Mouse (Mus musculus) layer of hippocampus, adult 18-20 months (tissue): ENCODE results near the gene Ahnak2. TPM values are rescaled to one million over a fixed set of nuclear protein-coding genes. Genes with fewer than 3 reads are reported as not detected.
"Not testable (repeated sequence)": the region's sequence is repeated elsewhere in the genome, so short reads cannot be mapped to it uniquely, and the experiment has no call there.

Experiments used
- DNase-seq, 2 experiments: peaks; one replicate each; pipeline ENCODE4 v3.0.0; 2022; ENCODE audit warnings: low spot score in 2 of 2
- total RNA-seq, 2 experiments: library from RNA; stranded (reverse); gene quantifications; 2 replicates each; pipeline ENCODE4 v1.2.3; 2021

Ahnak2 gene
- total RNA-seq, 2 experiments from 2014 or later: 3.4 to 3.8 TPM

DNA sequence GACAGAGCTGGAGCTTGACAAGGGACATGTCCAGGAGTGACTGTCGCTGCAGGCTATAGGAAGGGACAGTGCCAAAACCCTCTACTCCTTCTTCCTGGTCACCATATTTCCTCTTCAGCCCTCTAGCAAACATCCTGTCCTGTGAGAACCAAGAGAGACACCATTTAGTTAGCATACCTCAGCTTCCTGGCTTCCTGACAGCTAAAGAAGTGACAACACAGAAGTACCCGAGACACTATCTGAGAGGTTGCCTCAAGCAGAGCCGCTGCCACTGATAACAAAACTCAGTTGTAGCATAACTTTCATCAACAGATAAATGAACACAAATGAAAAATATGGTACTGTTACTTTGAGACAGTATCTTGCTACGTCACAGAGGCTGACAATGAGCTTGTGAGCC is 19.5 kb upstream of the Ahnak2 start:
- DNase-seq: no peak

GRCm38 (mm10) chr12:112821216-112821615 is 18.8 kb upstream of the Ahnak2 start:
- no peak for DNase-seq

- DNase-seq: no peak
Observed at GRCm38 (mm10) chr12:112820401-112820999, 18.0 kb upstream of the Ahnak2 start.

- DNase-seq: no peak
Observed at GRCm38 (mm10) chr12:112819057-112819662, 16.7 kb upstream of the Ahnak2 start.

- DNase-seq: not testable (repeated sequence)
Observed at GRCm38 (mm10) chr12:112816866-112817265, 14.4 kb upstream of the Ahnak2 start.

- peak in 1 of 2 experiments; percentile 71 for DNase-seq
Observed at GRCm38 (mm10) chr12:112816294-112816693, 13.8 kb upstream of the Ahnak2 start.

GRCm38 (mm10) chr12:112814682-112815470 is 12.4 kb upstream of the Ahnak2 start:
- DNase-seq: no peak

DNA sequence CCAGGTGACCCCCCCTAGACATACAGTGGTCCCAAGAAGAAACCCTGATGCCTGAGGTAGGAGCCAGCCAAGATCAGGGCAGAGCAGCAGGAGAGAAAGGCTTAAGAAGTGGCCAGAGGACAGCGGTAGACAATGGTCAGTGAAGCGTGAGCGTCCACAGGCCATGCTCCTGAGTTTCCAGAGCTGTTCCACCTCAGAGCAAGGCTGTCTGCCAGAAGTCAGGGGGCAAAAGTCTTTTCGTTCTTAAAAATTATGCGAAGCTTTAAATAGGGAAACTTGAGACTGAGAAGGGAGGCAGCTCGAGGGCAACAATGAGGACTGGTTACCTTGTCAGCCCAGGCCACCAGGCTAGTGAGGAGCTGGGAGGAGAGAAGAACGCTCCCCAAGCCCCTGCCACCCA is 10.9 kb upstream of the Ahnak2 start:
- no peak for DNase-seq

DNA sequence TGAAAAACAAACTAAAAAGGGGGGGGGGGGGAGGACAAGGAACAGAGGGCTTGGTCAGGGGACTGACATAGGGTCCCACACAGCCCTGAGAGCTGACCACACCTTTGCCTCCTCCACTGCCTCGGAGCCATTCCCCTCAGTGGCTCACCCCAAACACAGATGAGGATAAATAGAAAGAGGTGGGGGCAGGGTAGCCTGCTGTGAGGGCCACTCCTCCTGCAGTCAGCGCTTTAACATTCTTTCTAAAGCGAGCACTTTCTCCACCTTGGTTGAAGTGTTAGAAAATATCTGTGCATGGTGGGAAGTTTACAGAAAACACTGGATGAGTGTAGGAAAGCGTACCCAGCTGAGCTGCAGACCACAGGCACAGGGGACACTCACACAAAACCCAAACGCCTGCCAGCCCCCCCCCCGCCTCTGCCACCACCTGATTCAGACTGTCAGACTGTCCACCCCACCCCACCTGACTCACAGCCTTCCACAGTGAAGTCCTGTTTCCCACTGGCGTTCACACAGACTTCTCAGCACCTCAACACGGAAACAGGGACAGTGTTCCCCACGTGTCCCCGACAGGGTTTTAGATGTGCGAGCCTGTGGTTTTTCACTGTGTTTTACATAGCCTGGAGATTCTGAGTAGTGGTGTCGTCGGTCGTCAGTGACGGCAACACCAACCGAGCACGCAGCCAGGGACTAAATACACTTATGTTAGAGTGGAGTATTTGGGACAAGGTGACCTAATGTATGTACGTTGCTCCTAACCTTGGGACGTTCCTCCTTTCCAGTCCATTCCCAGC is 7.8 kb upstream of the Ahnak2 start:
- DNase-seq: no peak

DNA sequence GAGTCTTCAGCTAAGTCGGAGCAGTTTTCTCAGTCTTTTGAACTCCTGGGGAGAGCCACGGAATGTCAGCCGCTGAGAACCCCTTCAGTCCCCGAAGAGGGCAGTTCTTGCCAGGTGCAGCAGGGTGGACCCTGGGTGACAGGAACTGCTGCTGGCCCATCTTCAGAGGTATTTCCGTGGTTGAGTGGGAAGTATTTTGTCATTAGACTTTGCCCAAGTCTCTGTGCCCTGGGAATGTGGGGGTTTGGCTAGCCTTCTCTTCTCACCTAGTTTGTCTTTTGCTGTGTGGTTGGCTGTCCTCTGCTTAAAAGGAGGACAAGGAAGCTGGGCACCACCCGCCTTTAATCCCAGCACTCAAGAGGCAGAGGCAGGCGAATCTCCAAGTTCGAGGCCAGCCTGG is 7.2 kb upstream of the Ahnak2 start:
- DNase-seq: no peak

DNA sequence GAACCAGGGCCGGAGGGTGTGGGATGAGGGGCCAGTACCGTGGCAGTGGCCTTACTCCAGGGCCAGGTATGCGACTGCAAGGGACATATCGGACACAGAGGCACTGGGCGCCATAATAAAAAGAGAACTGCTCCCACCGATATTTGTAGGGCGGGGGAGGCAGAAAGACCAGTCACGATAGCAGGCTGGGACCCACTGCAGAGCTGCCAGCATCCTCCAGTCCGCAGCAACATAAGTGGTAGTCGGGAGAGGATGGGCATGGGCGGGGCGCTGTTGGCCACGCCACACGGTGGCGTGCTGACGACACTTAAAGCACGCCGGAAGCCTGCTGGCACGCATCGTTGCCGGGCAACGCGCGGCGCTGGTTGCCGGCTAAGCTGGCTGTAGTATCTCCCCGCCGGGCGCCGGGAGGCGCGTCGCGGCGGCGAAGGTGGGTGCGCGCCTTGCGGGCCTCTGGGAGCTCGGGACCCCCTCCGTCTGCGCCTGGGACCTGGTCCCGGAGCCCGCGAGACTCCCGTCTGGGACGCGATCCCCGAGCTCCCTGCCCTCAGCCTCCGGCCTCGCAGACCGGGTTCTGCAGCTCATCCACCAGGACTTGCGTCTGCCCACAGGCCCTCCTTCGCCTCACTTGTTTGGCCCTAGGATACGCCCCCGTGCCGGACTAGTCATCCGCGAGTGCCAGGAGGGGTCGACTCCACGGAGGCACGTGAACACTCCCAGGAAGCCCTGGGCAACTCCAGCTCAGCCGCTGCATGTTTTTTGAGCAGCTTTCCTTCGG is 6.3 kb upstream of the Ahnak2 start, which contains the start of gene Clba1:
Gene Clba1 (plus strand): TSS at position 351 of the 778 bp plus-strand sequence.
- peak; percentile 93 to 96 for DNase-seq

DNA sequence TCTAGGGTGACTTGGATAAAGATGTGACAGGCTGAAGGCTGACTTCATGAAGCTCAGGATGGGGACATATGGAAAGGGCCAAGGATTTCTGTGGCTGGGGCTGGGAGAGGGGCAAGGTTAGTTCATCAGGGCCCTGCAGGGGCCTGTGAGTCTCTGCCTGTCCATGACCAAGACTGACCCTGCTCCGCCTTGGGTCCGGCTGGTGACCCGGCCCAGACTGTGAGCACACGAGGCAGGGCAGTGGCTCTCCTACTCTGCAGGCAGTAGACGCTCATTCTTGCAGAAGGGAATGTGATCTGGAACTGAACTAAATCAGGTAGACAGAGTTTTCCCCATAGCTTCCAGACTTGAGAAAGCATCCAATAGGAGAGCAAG is 5.7 kb upstream of the Ahnak2 start:
- no peak for DNase-seq

GRCm38 (mm10) chr12:112807796-112808195 is 5.3 kb upstream of the Ahnak2 start:
- DNase-seq: no peak

- no peak for DNase-seq
Observed at GRCm38 (mm10) chr12:112806044-112806443, 3.6 kb upstream of the Ahnak2 start.

DNA sequence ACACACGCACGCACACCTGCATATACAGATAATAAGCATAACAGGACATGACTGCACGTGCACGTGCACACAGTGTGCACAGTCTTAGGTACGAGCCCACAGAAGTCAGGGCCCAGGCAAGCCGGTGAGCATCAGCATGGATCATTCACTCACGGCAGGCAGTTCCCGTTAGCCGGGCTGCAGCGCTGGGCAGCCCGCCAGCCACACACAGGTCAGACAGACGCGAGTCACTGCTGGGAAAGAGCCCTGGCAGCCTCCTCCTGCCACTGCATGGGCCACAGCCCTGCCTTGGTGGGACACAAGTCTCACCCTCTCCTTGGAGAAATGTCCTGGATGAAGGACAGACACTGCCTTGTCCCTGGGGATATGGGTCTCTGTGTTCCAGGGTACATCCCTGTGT is 1.6 kb upstream of the Ahnak2 start:
- DNase-seq: no peak

- DNase-seq: no peak
Observed at GRCm38 (mm10) chr12:112802917-112803316, 460 bp upstream of the Ahnak2 start.

- peak in 1 of 2 experiments; percentile 68 for DNase-seq
Observed at GRCm38 (mm10) chr12:112800476-112800875, 2.0 kb downstream of the Ahnak2 start.

GRCm38 (mm10) chr12:112799237-112799970 is 3.1 kb downstream of the Ahnak2 start:
- DNase-seq: no peak

GRCm38 (mm10) chr12:112798716-112799115 is 3.7 kb downstream of the Ahnak2 start:
- no peak for DNase-seq

DNA sequence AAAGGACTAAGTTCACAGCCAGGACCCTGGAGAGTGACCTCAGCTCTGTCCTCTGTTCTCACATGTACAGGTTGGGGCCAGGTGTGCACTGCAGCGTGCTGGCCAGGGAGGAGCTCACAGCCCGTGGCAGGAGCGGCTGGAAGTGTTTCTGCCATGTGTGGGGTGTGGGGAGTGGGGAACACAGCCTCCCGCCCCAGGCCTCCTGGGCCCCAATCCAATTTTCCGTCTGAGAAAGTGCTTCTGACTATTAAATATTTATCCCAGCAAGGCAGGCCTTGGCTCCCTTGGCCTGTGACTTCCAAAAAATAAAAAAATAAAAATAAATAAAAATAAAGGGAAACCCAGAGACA is 4.2 kb downstream of the Ahnak2 start:
- DNase-seq: no peak
